Mouse (Mus musculus) cerebellum, adult 2 months (tissue): Measurements from ENCODE around the gene Sco1. TPM values are rescaled to one million over a fixed set of nuclear protein-coding genes. Genes with fewer than 3 reads are reported as not detected.

ENCODE experiments used
- DNase-seq, 2 experiments: peaks; one replicate each; pipeline ENCODE4 v3.0.0; 2021
- H3K27ac ChIP-seq: fragments of 200-500 bp; 2 replicates; pipeline ENCODE4 v1.5.1; 2012; ENCODE audit warnings: low read length, control low read depth, inconsistent platforms; ENCODE audit not compliant: insufficient read depth
- H3K27me3 ChIP-seq: fragments of 200-500 bp; 2 replicates; pipeline ENCODE4 v1.6.1; 2012; ENCODE audit warnings: inconsistent platforms, mild to moderate bottlenecking, low read length, moderate library complexity; ENCODE audit not compliant: control insufficient read depth, insufficient read depth
- H3K4me1 ChIP-seq: fragments of 200-500 bp; 2 replicates; pipeline ENCODE4 v1.6.1; 2011; ENCODE audit warnings: low read length; ENCODE audit not compliant: control insufficient read depth, insufficient read depth
- H3K4me3 ChIP-seq: fragments of 200-500 bp; replicated peaks from 2 replicates; pipeline ENCODE3; 2011; ENCODE audit warnings: mild to moderate bottlenecking, low read depth, low read length, control low read depth; ENCODE audit not compliant: insufficient read depth
- CTCF ChIP-seq: fragments of 200-500 bp; IDR thresholded peaks from 2 replicates; pipeline ENCODE4 v1.5.1; 2011; ENCODE audit warnings: low read depth, mild to moderate bottlenecking, control low read depth, low read length, moderate library complexity, borderline replicate concordance; ENCODE audit not compliant: insufficient read depth
- POLR2A ChIP-seq: fragments of 200-500 bp; IDR thresholded peaks from 2 replicates; pipeline ENCODE4 v1.6.1; 2011; ENCODE audit warnings: low read length, control low read depth, borderline replicate concordance; ENCODE audit not compliant: insufficient read depth
- WGBS: fragments of 180-500 bp; shearing (Covaris S2); methylation state at CpG from one replicate; pipeline ENCODE4 v1.1.7; 2018; 5-methylcytosine and 5-hydroxymethylcytosine counted together
- polyA plus RNA-seq: library from polyadenylated mRNA; depleted of rRNA; stranded (reverse); fragments of >200 nt; gene quantifications from 2 replicates; pipeline ENCODE4 v1.2.3, GENCODE M21; 2012

Gene Sco1
- polyA plus RNA-seq, 1 experiment = 8.6 TPM

DNA sequence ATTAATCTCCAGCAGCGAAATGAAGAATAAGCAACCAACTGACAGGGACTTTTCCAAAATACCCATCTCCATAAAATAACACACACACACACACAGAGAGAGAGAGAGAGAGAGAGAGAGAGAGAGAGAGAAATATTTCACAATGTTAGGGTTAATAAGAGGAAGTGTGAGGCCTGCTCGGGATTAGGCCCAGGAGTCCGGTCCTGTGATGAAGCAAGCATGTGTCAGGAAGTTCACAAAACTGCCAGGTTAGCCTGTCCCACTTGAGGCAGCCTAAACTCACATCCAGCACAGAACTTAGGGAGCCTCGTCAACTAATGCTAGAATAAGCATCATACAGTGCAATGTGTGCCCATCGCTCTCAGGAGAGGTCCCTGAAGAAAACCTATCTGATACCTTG, 5.3 kb upstream of the Sco1 start:
- TF ChIP-seq POLR2A (no peak), CTCF (no peak)
- DNase-seq = no peak
- no peaks in the 10 kb centered on the region for H3K27me3 ChIP-seq
- H3K4me1 ChIP-seq = no peaks in the 10 kb centered on the region; the same call in 1 of the 2 replicates
- 84% methylated on average over 5 of the region's 5 CpGs for WGBS
- H3K4me3 ChIP-seq = no peak overlapping the region
- H3K27ac ChIP-seq = no peak overlapping the region

DNA sequence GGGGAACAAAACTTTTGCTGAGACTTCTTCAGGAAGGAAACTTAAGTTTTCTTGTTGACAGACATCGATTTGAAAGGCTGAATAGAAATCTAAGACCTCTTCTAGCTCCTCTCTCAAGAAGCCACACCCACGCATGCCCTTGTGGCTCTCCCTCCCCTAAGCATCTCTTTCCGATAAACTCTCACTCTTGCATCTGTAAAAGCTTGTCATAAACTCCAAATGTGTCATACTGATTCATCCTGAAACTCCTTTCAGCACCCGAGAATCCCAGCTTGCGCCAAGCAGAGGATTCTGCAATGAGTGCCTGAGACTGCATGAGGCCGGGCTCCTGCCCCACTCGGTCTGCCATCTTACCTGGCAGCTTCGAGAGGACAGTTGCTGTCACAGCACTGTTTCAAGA, 4.0 kb upstream of the Sco1 start:
- Histone ChIP-seq H3K27ac (no peak overlapping the region), H3K4me3 (no peak overlapping the region), H3K4me1 (no peaks in the 10 kb centered on the region; the same call in 1 of the 2 replicates), H3K27me3 (no peaks in the 10 kb centered on the region)
- DNase-seq = no peak
- 86% methylated on average over 8 of the region's 8 CpGs for WGBS
- TF ChIP-seq POLR2A (no peak), CTCF (no peak)

DNA sequence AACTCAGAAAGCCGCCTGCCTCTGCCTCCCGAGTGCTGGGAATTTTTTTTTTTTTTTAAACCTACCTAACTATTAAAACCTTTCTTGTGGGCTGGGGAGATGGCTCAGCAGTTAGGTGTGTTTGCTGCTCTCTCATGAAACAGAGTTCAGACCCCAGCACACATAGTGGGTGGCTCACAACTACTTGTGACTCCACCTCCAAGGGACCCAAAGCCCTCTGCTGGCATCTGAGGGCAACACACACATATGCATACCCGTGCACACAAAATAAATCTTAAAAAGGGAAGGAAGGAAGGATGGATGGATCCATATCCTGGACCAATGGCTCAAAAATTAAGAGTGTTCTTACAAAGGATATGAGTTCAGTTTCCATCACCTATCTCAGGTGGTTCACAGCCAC, 3.2 kb upstream of the Sco1 start:
- H3K4me1 ChIP-seq = no peaks in the 10 kb centered on the region
- H3K27me3 ChIP-seq = no peaks in the 10 kb centered on the region
- WGBS = 91% methylated on average over 3 of the region's 3 CpGs
- no peak for DNase-seq
- no peak overlapping the region for H3K4me3 ChIP-seq
- TF ChIP-seq CTCF (no peak), POLR2A (no peak)
- H3K27ac ChIP-seq = no peak overlapping the region

DNA sequence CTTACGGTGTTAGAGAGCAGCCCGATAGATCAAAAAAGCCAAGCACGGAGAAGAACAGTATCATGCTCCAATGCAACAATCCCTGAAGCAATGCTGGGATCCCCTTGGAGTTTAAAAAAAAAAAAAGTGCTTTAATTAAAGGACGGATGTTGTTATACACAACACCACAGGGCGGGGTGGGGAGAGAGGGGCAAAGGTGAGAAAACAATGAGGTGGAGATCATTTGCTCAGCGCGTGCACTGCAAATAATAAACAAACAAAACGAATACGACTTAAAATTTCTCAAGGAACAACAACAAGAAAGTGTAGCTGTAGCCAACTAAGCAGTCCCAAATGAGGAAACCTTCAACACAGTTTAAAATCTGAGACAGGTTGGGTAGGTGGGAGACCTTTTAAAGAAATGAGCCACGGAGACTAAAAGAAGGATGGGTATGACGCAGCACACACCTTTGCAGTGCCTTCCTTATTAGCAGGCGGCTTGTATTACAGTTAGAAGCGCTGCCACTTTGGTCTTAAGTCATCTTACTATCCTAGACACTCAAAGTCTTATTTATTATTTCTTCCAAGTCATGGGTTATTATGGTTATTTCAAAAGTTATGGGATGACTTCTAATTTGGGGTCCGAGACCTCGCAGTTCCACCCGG, 672 bp upstream of the Sco1 start:
- no peak for TF ChIP-seq CTCF
- TF ChIP-seq POLR2A = no peak
- Histone ChIP-seq H3K27me3 (no peaks in the 10 kb centered on the region), H3K4me1 (no peaks in the 10 kb centered on the region), H3K4me3 (peak overlapping the region; percentile 71), H3K27ac (0 out of 2 replicates have a peak overlapping the region, but pooled peaks have one; percentile 11)
- WGBS = 3% methylated on average over 16 of the region's 16 CpGs
- no peak for DNase-seq

DNA sequence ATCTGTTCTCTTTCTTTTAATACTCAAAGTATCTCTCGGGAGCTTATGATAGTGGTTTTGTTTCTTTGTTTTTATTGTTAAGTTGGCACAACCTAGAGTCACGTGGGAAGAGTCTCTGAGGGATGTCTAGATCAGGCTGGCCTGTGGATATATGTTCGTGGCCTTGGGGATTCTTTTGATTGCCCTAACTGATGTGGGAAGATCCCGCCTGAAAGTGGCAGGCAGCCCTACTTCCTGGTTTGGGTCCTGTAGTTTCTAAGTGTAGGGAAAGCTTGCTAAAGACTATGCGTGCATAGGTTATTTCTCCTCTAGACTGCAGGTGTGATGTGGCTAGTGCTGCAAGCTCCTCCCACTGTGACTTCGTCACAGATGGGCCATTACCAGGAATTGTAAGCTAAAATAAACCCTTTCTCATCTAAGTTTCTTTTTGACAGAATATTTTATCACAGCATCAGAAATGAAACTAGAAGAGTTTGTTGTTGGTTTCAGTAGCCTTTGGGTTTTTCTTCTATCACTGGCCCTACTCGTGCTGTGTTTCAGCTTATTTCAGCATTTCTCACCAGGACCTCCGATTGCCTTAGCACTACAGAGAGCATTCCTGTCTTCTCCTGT, 2.4 kb downstream of the Sco1 start:
- 86% methylated on average over 8 of the region's 8 CpGs for WGBS

DNA sequence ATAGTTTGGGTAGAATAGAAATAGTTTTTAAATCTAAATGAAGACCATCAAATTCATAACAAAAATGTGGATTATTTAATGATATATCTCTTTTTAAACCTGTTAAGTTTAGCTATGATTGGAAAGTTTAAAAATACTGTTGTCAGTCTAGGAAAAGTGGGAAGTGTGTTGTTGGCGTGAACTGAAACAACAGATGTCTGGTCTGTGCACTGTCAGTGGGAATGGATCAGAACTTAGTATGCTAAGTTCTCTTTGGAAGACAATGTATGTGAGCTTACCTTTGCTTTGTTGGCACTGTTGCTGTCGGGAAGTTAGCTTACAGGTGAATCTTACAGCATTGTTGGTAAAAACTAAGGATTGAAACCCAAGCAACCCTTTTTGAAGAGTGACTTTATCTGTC, 8.8 kb downstream of the Sco1 start:
- 92% methylated on average over 2 of the region's 2 CpGs for WGBS
- H3K27ac ChIP-seq = no peak overlapping the region
- H3K4me1 ChIP-seq = no peaks in the 10 kb centered on the region
- H3K4me3 ChIP-seq = no peak overlapping the region
- TF ChIP-seq CTCF (no peak), POLR2A (no peak)
- DNase-seq = no peak
- H3K27me3 ChIP-seq = no peaks in the 10 kb centered on the region

More for the DNA sequence above, 2.4 kb downstream of the Sco1 start:
- TF ChIP-seq POLR2A (no peak), CTCF (no peak)
- Histone ChIP-seq H3K27ac (no peak overlapping the region), H3K4me3 (no peak overlapping the region), H3K27me3 (no peaks in the 10 kb centered on the region), H3K4me1 (no peaks in the 10 kb centered on the region)
- DNase-seq = no peak

DNA sequence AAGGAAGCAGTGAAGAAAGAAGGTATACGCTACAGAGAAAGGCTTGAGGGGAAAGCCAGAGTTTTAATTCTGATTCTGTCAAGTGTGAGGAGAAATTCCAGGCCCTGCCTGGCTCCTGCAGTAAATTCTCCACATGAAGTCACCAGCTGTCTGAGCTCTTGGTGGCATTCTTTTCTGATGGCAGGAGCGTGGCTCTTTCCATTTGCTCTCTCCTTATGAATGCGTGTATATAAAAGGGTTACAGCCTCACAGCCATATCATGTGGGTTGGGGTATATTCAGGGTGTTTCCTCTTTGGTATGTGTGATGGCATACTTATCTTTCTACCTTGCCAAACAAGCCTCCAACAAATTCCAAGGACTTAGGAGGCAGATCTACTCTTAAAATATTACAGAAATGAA, 10.3 kb downstream of the Sco1 start:
- no peak overlapping the region for H3K27ac ChIP-seq
- no peak overlapping the region for H3K4me3 ChIP-seq
- 68% methylated on average over 3 of the region's 3 CpGs for WGBS
- TF ChIP-seq POLR2A = no peak
- H3K4me1 ChIP-seq = no peaks in the 10 kb centered on the region
- H3K27me3 ChIP-seq = no peaks in the 10 kb centered on the region
- DNase-seq = no peak

DNA sequence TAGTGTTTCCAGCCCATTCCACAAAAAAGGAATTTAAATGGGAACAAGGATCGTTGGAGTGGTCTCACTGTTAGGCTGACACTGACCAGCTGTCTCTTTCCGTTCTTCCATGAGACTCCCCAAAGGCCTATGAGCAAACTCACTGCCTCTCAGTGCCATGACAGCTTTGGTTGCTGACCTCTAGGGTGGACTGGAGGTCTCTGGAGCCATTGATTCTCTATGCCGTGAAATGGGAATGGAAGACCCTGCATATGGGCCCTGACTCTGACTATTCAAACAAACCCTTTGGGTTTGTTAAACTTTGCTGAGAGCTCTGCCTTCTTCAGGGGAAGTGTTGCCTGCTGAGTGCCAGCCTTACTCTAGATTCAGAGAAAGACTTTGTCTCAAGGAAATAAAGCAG, 15.3 kb downstream of the Sco1 start:
- no peak for TF ChIP-seq CTCF
- TF ChIP-seq POLR2A = no peak
- Histone ChIP-seq H3K27ac (no peak overlapping the region), H3K4me1 (no peaks in the 10 kb centered on the region), H3K4me3 (no peak overlapping the region), H3K27me3 (no peaks in the 10 kb centered on the region)
- 57% methylated on average over 3 of the region's 3 CpGs for WGBS
- DNase-seq = no peak
